23 mouse cellular contexts compared by ENCODE assay signal in genomic region chr11:43883641-43884181, GRCm38 (mm10). TPM values are rescaled to one million over a fixed set of nuclear protein-coding genes. Genes with fewer than 3 reads are reported as not detected.
A peak's percentile ranks its signal among the peaks of the same experiment; 100 is the strongest.
DNase-seq lines count a peak whose midpoint lies in the region; ATAC-seq lines count a peak whose summit lies in the region.
"Had no signal": no experiment of that assay in that cellular context is flagged by ENCODE, and none has a peak within 500 bp of the region (broad histone marks: within the 10 kb centered on the region; RNA-seq: fewer than 3 reads in every experiment).

No protein-coding gene starts in this region.

- no peaks in the 10 kb centered on the region for H3K27me3 ChIP-seq in kidney, embryonic 15.5 days
- H3K27me3 ChIP-seq: forebrain, embryonic 13.5 days; heart, embryonic 13.5 days; hindbrain, embryonic 15.5 days; Patski had no signal

- H3K9ac ChIP-seq in kidney, embryonic 15.5 days = no peak overlapping the region
- H3K9ac ChIP-seq: forebrain, embryonic 13.5 days; heart, embryonic 13.5 days; hindbrain, embryonic 15.5 days had no signal

- intact Hi-C loops in left cerebral cortex, postnatal 10 days (cut with DNase I) = no loop called here
- intact Hi-C loops in left cerebral cortex, postnatal 25 days (cut with DNase I) = loop anchor here (1.0 to 2.0 kb wide), 2 partner anchors 31 to 260 kb away; no protein-coding TSS in a partner anchor

- H3K4me2 ChIP-seq in kidney, embryonic 15.5 days = no peak overlapping the region
- H3K4me2 ChIP-seq: forebrain, embryonic 13.5 days; heart, embryonic 13.5 days; hindbrain, embryonic 15.5 days had no signal

- DNase-seq in frontal cortex, adult 2 months (ENCODE audit: extremely low spot score in 1 of 2, low spot score in 1 of 2) = peak; percentile 37 to 75
- no peak for DNase-seq in frontal cortex, postnatal 10 days (ENCODE audit: low spot score in 2 of 2)
- peak; percentile 26 to 30 for DNase-seq in left cerebral cortex, adult 18-20 months (ENCODE audit: low spot score in 2 of 2)
- no peak for DNase-seq in left cerebral cortex, postnatal 10 days (ENCODE audit: extremely low spot score in 1 of 2, low spot score in 2 of 2)
- DNase-seq in brain, adult 2 months (ENCODE audit: low read depth, low spot score) = peak; percentile 67
- DNase-seq in left cerebral cortex, postnatal 25 days (ENCODE audit: low spot score in 2 of 2) = peak; percentile 10 to 83
- no peak for DNase-seq in heart, adult 11 months
- DNase-seq: adrenal gland, postnatal 14 days; cerebellum, adult 18-20 months; cerebellum, adult 9-11 months; cerebellum, postnatal 36 days; gastrocnemius, adult 2 months; gastrocnemius, postnatal 25 days; heart, postnatal 36 days had no signal

- no peaks in the 10 kb centered on the region for H3K9me3 ChIP-seq in kidney, embryonic 15.5 days (replicated peaks)
- H3K9me3 ChIP-seq: embryonic facial prominence, embryonic 10.5 days; forebrain, embryonic 13.5 days; heart, embryonic 13.5 days; hindbrain, embryonic 15.5 days had no signal

- H3K4me1 ChIP-seq in kidney, embryonic 15.5 days = no peaks in the 10 kb centered on the region
- H3K4me1 ChIP-seq: embryonic facial prominence, embryonic 10.5 days; forebrain, embryonic 13.5 days; hindbrain, embryonic 15.5 days had no signal

- WGBS in kidney, embryonic 15.5 days = 88% methylated on average over 5 of the region's 5 CpGs

- no peaks in the 10 kb centered on the region for H3K36me3 ChIP-seq in kidney, embryonic 15.5 days
- H3K36me3 ChIP-seq: embryonic facial prominence, embryonic 10.5 days; heart, embryonic 13.5 days; hindbrain, embryonic 15.5 days had no signal

- no peak for ATAC-seq in kidney, embryonic 15.5 days (replicated peaks; ENCODE audit: low FRiP score)
- ATAC-seq: activated CD4-positive, CD25-positive, alpha-beta regulatory T cell, adult 4 months; forebrain, embryonic 13.5 days had no signal

- H3K4me3 ChIP-seq in kidney, embryonic 15.5 days (replicated peaks) = no peak overlapping the region
- H3K4me3 ChIP-seq: embryonic facial prominence, embryonic 10.5 days; forebrain, embryonic 13.5 days; gastrocnemius, adult 2 months; heart, embryonic 13.5 days; hindbrain, embryonic 15.5 days had no signal

- no peak overlapping the region for H3K27ac ChIP-seq in kidney, embryonic 15.5 days
- H3K27ac ChIP-seq: embryonic facial prominence, embryonic 10.5 days; forebrain, embryonic 13.5 days; gastrocnemius, adult 2 months; heart, embryonic 13.5 days; hindbrain, embryonic 15.5 days had no signal

RNA-seq across cellular contexts. Expression of gene Adra1b, which starts 17.3 kb away (rescaled TPM):
- 15.6 and 16.8 TPM in 2 replicates for polyA plus RNA-seq in frontal cortex, adult 2 months (2012; rRNA removed)
- total RNA-seq in left cerebral cortex, adult 18-20 months (2021) = 10 to 100 TPM; 27.7 to 30.2 TPM
- 10 to 100 TPM; 14.0 to 17.1 TPM for total RNA-seq in left cerebral cortex, postnatal 10 days (2021)
- 10 to 100 TPM; 26.6 to 32.3 TPM for total RNA-seq in left cerebral cortex, postnatal 25 days (2021)
- polyA plus RNA-seq in kidney, embryonic 15.5 days (2015; fragmentation: Nextera tagmentation; extraction: Ambion mirVana) = 0.73 and 0.96 TPM in 2 replicates
- total RNA-seq: granulocyte monocyte progenitor cell, adult 5-6 weeks; MEL had no signal
- polyA plus RNA-seq: activated CD4-positive, CD25-positive, alpha-beta regulatory T cell, adult 4 months had no signal

Comparison
In these comparisons a context has a peak if more than half of its experiments do, and no peak if none do; other contexts are left out.
1. DNase-seq: peak in frontal cortex, adult 2 months (2 of 2), left cerebral cortex, adult 18-20 months (2 of 2), brain, adult 2 months (single experiment) and left cerebral cortex, postnatal 25 days (2 of 2); none in frontal cortex, postnatal 10 days (0 of 2), left cerebral cortex, postnatal 10 days (0 of 2) and heart, adult 11 months (single experiment).